Mouse (Mus musculus): ENCODE data around the gene Man1a2. TPM values are rescaled to one million over a fixed set of nuclear protein-coding genes. Genes with fewer than 3 reads are reported as not detected.

The Man1a2 gene
- total RNA-seq, 2 experiments from 2014 or later: 20.3 to 24.8 TPM

GRCm38 (mm10) chr3:100547162-100547912 is 138.0 kb downstream of the Man1a2 start:
- intact Hi-C loops (cut with DNase I): no loop called here
- Histone ChIP-seq H3K4me3 (no peak overlapping the region), H3K27ac (no peak overlapping the region)
- TF ChIP-seq CTCF (IDR thresholded peaks at IDR 0.05): no peak
- DNase-seq: no peak

GRCm38 (mm10) chr3:100536686-100537085 is 148.6 kb downstream of the Man1a2 start:
- intact Hi-C loops (cut with DNase I): no loop called here
- H3K4me3 ChIP-seq: no peak overlapping the region
- DNase-seq: no peak
- H3K27ac ChIP-seq: no peak overlapping the region
- TF ChIP-seq CTCF (IDR thresholded peaks at IDR 0.05): no peak

GRCm38 (mm10) chr3:100535902-100536301 is 149.4 kb downstream of the Man1a2 start:
- intact Hi-C loops (cut with DNase I): no loop called here
- H3K27ac ChIP-seq: no peak overlapping the region
- TF ChIP-seq CTCF (IDR thresholded peaks at IDR 0.05): no peak
- no peak for DNase-seq
- no peak overlapping the region for H3K4me3 ChIP-seq

- no peak for DNase-seq
- H3K4me3 ChIP-seq: no peak overlapping the region
- TF ChIP-seq CTCF (IDR thresholded peaks at IDR 0.05): no peak
- intact Hi-C loops (cut with DNase I): no loop called here
- H3K27ac ChIP-seq: no peak overlapping the region
Measured at GRCm38 (mm10) chr3:100535298-100535697, 150.0 kb downstream of the Man1a2 start.

GRCm38 (mm10) chr3:100534394-100534793 is 150.9 kb downstream of the Man1a2 start:
- no peak for TF ChIP-seq CTCF (IDR thresholded peaks at IDR 0.05)
- no peak overlapping the region for H3K4me3 ChIP-seq
- intact Hi-C loops (cut with DNase I): no loop called here
- no peak overlapping the region for H3K27ac ChIP-seq
- DNase-seq: no peak

GRCm38 (mm10) chr3:100533429-100533828 is 151.9 kb downstream of the Man1a2 start:
- DNase-seq: no peak
- TF ChIP-seq CTCF (IDR thresholded peaks at IDR 0.05): no peak
- intact Hi-C loops (cut with DNase I): no loop called here

GRCm38 (mm10) chr3:100530919-100531318 is 154.4 kb downstream of the Man1a2 start:
- no peak for TF ChIP-seq CTCF (IDR thresholded peaks at IDR 0.05)
- intact Hi-C loops (cut with DNase I): no loop called here

More at GRCm38 (mm10) chr3:100533429-100533828, 151.9 kb downstream of the Man1a2 start:
- Histone ChIP-seq H3K4me3 (no peak overlapping the region), H3K27ac (no peak overlapping the region)

GRCm38 (mm10) chr3:100530244-100530788 is 155.0 kb downstream of the Man1a2 start:
- TF ChIP-seq CTCF (IDR thresholded peaks at IDR 0.05): no peak
- Histone ChIP-seq H3K27ac (no peak overlapping the region), H3K4me3 (no peak overlapping the region)
- intact Hi-C loops (cut with DNase I): no loop called here
- DNase-seq: no peak

More at GRCm38 (mm10) chr3:100530919-100531318, 154.4 kb downstream of the Man1a2 start:
- no peak overlapping the region for H3K27ac ChIP-seq
- DNase-seq: no peak
- no peak overlapping the region for H3K4me3 ChIP-seq

- DNase-seq: peak; percentile 22
- intact Hi-C loops (cut with DNase I): no loop called here
- H3K4me3 ChIP-seq: no peak overlapping the region
- no peak for TF ChIP-seq CTCF (IDR thresholded peaks at IDR 0.05)
- no peak overlapping the region for H3K27ac ChIP-seq
Measured at GRCm38 (mm10) chr3:100522671-100523070, 162.6 kb downstream of the Man1a2 start.

GRCm38 (mm10) chr3:100521626-100522025 is 163.7 kb downstream of the Man1a2 start:
- H3K27ac ChIP-seq: no peak overlapping the region
- no peak for TF ChIP-seq CTCF (IDR thresholded peaks at IDR 0.05)
- H3K4me3 ChIP-seq: no peak overlapping the region
- no peak for DNase-seq
- intact Hi-C loops (cut with DNase I): no loop called here

GRCm38 (mm10) chr3:100515754-100516141 is 169.6 kb downstream of the Man1a2 start:
- intact Hi-C loops (cut with DNase I): no loop called here
- Histone ChIP-seq H3K27ac (no peak overlapping the region), H3K4me3 (no peak overlapping the region)
- no peak for DNase-seq
- no peak for TF ChIP-seq CTCF (IDR thresholded peaks at IDR 0.05)

GRCm38 (mm10) chr3:100515093-100515753 is 170.1 kb downstream of the Man1a2 start:
- DNase-seq: no peak

More at GRCm38 (mm10) chr3:100515093-100515753, 170.1 kb downstream of the Man1a2 start:
- intact Hi-C loops (cut with DNase I): no loop called here
- Histone ChIP-seq H3K4me3 (no peak overlapping the region), H3K27ac (no peak overlapping the region)
- no peak for TF ChIP-seq CTCF (IDR thresholded peaks at IDR 0.05)

Other genes with a start within 250 kb of the Man1a2 start
- gene Tent5c, start 196.2 kb downstream of the Man1a2 start, total RNA-seq (2021): 1 to 10 TPM; 1.2 to 1.3 TPM
- under 1 TPM in 1 of 2 experiments, not detected in 1; 0.28 TPM for gene Vtcn1, start 140.0 kb upstream of the Man1a2 start, total RNA-seq (2021)
- gene Trim45, start 236.7 kb upstream of the Man1a2 start, total RNA-seq (2021): 1 to 10 TPM; 4.7 to 7.8 TPM

Measured in gastrocnemius, adult 2 months (tissue).